Mouse (Mus musculus) embryo, embryonic 10 days (tissue): Measurements from ENCODE around the gene Chuk.
A peak's percentile ranks its signal among the peaks of the same experiment; 100 is the strongest.
"Not testable (repeated sequence)": the region's sequence is repeated elsewhere in the genome, so short reads cannot be mapped to it uniquely, and the experiment has no call there.

Source experiments
- DNase-seq: peaks from one replicate; pipeline ENCODE4 v3.0.0-alpha.2; 2015; ENCODE audit warnings: low spot score

Gene Chuk

DNA sequence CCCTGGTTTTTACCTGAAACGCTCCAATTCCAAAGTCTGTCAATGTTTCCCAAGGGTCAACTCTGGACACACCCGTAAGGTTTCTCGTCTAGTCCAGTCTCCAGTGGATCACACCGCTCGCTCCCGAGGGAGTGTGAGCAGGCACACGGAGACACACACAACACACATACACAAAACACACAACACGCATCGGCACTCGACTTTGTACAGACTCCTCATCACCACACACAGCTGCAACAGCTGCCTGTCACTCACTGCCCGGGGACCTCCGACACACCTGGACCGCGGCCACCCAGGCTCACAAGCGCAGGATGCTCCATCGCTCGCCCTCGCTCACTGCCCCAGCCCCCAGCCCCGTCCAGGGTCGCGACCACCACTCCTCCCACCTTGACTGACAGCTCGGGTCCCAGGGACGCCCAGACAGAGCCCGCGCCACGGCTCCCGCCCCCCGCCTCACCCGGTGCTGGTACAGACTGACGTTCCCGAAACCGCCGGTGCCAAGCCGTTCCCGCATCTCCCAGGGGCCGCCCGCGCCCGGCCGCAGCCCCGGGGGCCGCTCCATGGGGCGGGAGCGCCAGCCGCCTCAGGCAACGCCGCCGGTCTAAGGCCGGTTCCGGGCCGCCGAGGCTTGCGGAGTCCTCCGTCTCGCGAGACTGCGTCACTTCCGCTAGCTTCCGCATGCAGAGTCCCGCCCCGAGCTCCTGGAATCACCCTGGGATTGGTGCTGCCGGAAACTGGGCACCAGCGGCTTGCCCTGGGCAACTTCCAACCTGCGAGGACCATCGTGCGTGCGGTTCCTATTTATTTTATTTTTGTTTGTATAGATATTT lies at the start of gene Chuk:
Gene Chuk, minus strand, starts transcription at position 650 of the 830 bp plus-strand sequence.
- DNase-seq = peak; percentile 98

- DNase-seq = no peak
These were observed 49.7 kb upstream of the Chuk start for GRCm38 (mm10) chr19:44157005-44157404.

DNA sequence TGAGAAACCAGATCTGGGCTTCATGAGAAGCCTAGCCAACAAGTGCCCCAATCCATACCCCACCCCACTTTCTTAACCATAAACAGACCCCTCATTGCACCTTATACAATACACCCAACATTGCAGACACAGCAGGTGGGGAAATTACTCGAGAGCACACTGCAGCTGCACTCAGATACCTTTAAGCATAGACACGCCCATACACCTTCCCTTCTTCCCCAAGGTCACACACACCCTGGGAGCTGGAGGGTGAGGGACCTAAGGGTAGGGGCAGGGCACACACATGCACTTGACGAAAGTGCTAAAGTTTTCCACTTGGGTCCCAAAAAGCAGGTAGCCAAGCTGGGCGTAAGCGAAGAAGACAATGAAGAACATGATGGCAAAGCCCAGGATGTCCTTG lies 46.5 kb upstream of the Chuk start:
- no peak for DNase-seq

GRCm38 (mm10) chr19:44148991-44149390 lies 41.7 kb upstream of the Chuk start:
- DNase-seq = no peak

GRCm38 (mm10) chr19:44148345-44148744 lies 41.1 kb upstream of the Chuk start:
- DNase-seq = peak; percentile 8

GRCm38 (mm10) chr19:44146951-44147350 lies 39.7 kb upstream of the Chuk start:
- DNase-seq = no peak

DNA sequence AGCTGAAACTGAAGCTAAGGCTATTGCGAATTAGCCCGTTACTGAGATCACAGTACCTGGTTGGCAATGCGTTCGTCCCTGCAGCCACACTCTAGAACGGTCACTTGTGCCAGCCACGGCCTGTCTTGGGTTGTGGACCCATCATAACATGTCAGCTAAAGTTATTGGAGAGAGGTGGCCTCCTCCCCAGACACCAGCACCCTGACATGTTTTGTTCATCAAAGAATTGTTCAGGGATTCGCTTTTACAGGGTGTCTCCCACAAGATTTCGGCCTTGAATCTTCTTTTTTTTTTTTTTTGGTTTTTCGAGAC lies 39.2 kb upstream of the Chuk start:
- no peak for DNase-seq

DNA sequence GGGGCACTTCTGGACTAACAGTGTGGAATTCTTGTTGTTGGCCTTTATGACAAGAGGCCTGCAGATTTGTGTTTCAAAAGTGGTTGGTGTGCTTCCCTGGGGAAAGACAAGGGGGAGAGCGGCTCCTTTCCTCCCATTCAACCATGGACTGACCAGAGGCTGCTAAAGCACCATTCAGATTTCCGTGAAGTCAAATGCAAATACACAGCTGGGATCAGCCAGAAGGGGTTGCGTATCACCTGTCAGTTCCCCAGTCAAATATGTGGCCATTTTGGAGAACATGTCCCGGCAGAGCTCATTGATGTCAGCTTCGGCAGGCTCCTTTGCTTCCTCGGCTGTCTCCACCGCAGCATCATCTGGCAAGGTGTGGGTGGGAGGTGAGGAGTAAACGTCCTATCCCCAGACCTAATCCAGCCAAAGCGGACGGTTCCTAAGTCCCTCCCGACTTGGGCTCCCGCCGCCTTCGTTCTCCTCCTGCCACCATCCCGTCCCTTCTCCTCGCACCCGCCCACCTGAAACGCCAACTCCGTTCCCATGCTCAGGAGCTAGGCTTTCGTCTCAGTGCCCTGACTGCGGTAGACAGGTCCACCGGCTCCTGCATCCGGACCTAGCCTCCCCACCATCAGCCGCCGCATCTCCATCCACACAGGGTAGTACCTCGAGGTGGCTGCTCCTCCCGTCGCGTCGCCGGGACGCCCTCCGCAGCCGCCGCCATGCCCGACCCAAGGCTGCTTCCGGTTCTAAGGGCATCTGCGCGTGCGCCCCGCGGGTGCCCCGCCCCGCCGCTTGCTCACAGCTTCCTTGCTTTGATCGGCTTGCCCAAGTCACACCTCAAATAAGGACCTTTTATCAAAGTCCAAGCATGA lies 38.7 kb upstream of the Chuk start, which contains the start of gene Bloc1s2:
Gene Bloc1s2, minus strand, starts transcription at position 745 of the 866 bp plus-strand sequence.
- DNase-seq = peak; percentile 83

DNA sequence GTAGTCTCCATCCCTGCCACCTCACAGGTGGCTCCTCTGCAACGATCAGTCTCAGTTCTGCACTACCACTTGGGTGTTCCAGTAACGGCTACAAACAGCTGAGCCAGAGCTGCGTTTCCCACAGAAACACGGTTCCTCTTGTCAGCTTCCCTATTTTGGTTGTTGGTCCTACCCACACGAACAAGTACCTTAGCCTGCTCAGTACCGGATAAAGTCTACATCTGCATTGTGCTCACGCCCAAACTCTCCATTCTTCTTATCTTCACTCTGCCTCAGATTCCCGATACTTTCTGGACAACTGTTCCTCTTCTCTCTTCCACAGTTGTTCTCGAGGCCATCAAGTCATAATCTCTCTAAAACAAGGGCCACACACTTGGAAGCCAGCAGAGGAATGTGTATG lies 37.1 kb upstream of the Chuk start:
- DNase-seq = no peak

GRCm38 (mm10) chr19:44135960-44136485 lies 28.7 kb upstream of the Chuk start:
- no peak for DNase-seq

- DNase-seq = peak; percentile 94
These were observed 28.0 kb upstream of the Chuk start, which contains the start of gene Cwf19l1 for GRCm38 (mm10) chr19:44135072-44135959. Gene Cwf19l1 (minus strand): TSS chr19:44135876.

DNA sequence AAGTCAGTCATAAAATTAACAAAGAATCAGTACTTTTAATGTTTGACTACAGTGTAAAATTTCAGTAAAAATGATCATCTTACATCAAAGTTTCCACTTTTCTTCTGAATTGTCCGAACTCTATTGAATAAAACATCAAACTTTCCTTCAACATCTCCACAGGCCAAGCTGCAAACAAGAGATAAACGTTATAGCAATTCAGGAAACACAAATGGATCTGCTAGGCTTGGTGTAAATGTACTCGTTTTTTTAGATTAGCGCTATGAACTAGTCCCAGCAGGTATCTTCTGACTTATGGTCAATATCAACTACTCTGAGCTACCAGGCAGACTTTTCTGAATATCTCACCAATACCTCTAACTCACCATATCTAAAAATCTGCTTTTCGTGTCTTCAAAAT lies 25.6 kb upstream of the Chuk start:
- no peak for DNase-seq

DNA sequence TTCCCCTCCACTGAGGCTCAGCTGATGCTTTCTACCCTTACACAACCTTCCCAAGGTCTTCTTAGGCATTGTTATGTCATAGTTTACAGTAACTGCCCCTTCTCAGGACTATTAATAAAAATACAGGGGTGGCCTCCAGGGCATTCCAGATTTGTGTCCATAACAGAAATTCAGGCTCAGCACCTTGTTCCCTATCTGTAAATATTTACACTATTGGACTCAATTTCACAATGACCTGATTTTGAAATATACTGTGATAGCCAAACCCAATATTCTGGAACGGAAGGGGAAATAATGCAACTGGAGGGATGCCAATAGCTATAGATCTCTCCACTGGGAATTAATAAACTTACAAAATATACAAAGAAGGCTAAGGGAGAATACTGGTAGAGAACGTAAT lies 21.3 kb upstream of the Chuk start:
- DNase-seq = no peak

DNA sequence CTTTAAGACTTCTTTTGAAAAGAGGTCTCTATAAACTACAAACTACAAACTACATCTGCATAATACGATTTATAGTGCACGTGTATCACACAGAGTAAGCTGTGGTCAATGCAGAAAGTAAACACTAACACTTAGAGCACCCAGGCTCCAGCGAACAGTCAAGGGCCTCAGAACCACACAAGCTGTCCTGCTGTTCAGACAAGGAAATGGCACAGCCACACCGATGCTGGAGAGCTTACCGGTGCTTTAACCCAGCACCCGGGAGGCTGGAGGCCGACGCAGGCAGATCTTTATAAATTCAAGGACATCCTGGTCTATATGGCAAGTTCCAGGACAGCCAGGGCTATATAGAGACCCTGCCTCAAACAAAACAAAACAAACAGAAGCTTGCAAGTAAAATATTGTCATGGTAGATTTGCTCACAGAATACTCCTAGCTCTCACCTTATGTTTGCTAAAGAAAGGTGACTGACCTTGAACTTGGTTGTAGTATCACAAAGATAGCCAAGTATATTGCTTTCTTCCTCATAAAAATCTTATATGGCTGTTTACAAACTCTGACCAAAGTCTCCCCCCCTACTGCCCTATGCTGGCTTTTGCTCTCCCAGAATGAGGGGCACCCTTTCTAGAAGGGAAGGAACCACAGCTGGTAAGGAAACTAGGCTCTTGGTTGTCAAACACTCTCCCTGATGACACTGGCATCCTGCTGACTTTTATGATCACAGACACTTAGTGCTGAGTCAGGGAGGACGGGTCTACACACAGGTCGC lies 20.6 kb upstream of the Chuk start:
- no peak for DNase-seq

DNA sequence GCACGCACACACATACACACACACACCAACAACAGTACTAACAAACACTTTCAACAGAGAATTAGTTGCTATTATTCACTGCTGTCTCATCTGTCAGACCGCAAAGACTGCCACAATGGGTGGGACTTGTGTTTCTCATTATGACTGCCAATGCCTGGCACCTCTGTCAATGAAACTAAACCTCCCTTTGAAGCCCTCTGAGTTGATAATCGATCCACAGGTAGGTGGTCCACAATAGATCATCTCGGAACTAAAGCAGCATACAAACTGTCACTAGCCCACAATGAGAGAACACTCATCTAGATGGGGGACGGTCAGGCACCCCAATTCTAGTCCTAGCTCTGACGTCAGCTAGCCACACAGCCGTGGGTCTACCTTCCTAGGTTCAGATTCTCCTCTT lies 13.9 kb upstream of the Chuk start:
- DNase-seq = no peak

- not testable (repeated sequence) for DNase-seq
These were observed 13.4 kb upstream of the Chuk start for GRCm38 (mm10) chr19:44120686-44121085.

GRCm38 (mm10) chr19:44117793-44118192 lies 10.5 kb upstream of the Chuk start:
- no peak for DNase-seq

GRCm38 (mm10) chr19:44111706-44112105 lies 4.4 kb upstream of the Chuk start:
- peak; percentile 29 for DNase-seq

DNA sequence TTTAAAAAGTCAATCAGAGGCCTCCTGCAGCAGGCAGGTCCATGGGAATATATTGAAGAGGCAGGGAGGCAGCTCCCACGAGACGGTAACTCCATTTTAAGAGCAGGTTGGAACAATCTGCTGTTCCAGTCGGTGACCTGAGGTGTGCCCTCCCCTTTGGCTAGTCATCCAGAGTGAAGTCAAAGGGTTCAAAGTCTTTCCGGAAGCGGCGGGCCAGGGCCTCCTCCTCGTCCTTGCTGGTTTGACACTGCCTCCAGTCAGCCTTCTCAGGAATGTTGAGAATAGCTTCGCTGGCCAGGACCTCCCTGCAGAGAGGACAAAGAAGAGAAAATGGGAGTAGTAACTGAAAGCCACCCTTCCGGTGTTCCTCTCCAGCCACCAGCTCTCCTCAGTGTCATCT lies 3.1 kb upstream of the Chuk start:
- no peak for DNase-seq

DNA sequence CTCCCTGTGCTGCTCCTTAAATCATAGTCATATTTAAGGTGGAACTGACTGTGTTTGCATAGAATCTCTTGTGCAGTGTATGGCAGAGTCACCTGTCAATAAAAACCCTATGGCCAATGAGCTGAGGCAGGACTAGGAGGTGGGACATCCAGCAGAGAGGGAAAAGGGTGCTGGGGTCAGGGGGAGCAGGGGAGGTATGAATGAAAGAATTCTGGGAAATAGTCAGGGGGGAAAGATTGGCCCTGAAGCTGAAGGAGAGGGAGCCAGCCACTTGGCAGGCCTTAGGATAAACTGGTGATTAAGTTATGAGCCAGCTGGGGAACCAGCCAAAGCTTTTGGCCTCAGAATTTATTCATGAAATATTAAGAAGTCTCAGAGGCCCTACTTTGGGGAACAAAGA lies 1.7 kb upstream of the Chuk start:
- DNase-seq = no peak
